Mouse (Mus musculus) ES-E14 (cell line): Measurements from ENCODE around the gene Emid1. TPM values are rescaled to one million over a fixed set of nuclear protein-coding genes. Genes with fewer than 3 reads are reported as not detected.
A peak's percentile ranks its signal among the peaks of the same experiment; 100 is the strongest.

Experiments
- DNase-seq: peaks from one replicate; pipeline ENCODE4 v3.0.0-alpha.2; 2013; ENCODE audit warnings: low read depth, low spot score
- H3K27ac ChIP-seq: 2 replicates; pipeline ENCODE4 v1.5.1; 2012; ENCODE audit warnings: low read depth, mild to moderate bottlenecking, low read length, moderate library complexity, mixed read lengths; ENCODE audit not compliant: poor library complexity, insufficient read depth, severe bottlenecking
- H3K36me3 ChIP-seq: 2 replicates; pipeline ENCODE4 v1.6.1; 2012; ENCODE audit warnings: mild to moderate bottlenecking, low read length, moderate library complexity, mixed read lengths; ENCODE audit not compliant: control insufficient read depth, poor library complexity, insufficient read depth, severe bottlenecking
- H3K4me1 ChIP-seq, 2 experiments: fragments of 150-350 bp in 1 of 2; sonication (generic) in 1 of 2; 2 replicates each; pipeline ENCODE4 v1.6.1; 2012; ENCODE audit warnings: low read length in 2 of 2, mild to moderate bottlenecking in 1 of 2, mixed read lengths in 1 of 2; ENCODE audit not compliant: control insufficient read depth in 2 of 2, insufficient read depth in 2 of 2, poor library complexity in 1 of 2
- H3K4me3 ChIP-seq, 2 experiments: fragments of 150-350 bp in 1 of 2; sonication (generic) in 1 of 2; 2 replicates each; pipeline ENCODE4 v1.5.1; 2012; ENCODE audit warnings: low read length in 2 of 2, low read depth in 1 of 2, mild to moderate bottlenecking in 1 of 2, mixed read lengths in 1 of 2; ENCODE audit not compliant: insufficient read depth in 1 of 2, poor library complexity in 1 of 2, severe bottlenecking in 1 of 2
- H3K9ac ChIP-seq: 2 replicates; pipeline ENCODE4 v1.6.1; 2012; ENCODE audit warnings: low read depth, mild to moderate bottlenecking, low read length, mixed read lengths; ENCODE audit not compliant: poor library complexity, insufficient read depth, severe bottlenecking
- H3K9me3 ChIP-seq: fragments of 150-350 bp; sonication (generic); 2 replicates; pipeline ENCODE4 v1.6.1; 2012; ENCODE audit warnings: low read depth, mild to moderate bottlenecking, low read length; ENCODE audit not compliant: control insufficient read depth, insufficient read depth
- CHD2 ChIP-seq: IDR thresholded peaks from 2 replicates; pipeline ENCODE4 v1.6.1; 2014; ENCODE audit warnings: mild to moderate bottlenecking, low read depth, low read length, inconsistent platforms
- HCFC1 ChIP-seq: IDR thresholded peaks from 2 replicates; pipeline ENCODE4 v1.6.1; 2012; ENCODE audit warnings: low read length, inconsistent platforms, borderline replicate concordance; ENCODE audit not compliant: insufficient read depth
- MAFK ChIP-seq: IDR thresholded peaks from 2 replicates; pipeline ENCODE4 v1.6.1; 2014; ENCODE audit warnings: mild to moderate bottlenecking, low read depth, low read length, inconsistent platforms; ENCODE audit not compliant: insufficient read depth
- ZC3H11A ChIP-seq: IDR thresholded peaks from 2 replicates; pipeline ENCODE4 v1.6.1; 2012; ENCODE audit warnings: low read depth, mild to moderate bottlenecking, inconsistent platforms, low read length, borderline replicate concordance
- ZNF384 ChIP-seq: IDR thresholded peaks from 2 replicates; pipeline ENCODE4 v1.6.1; 2012; ENCODE audit warnings: low read depth, low read length, inconsistent platforms
- in situ Hi-C, 2 experiments: fragments of 600-800 bp; cut with MboI; formaldehyde crosslinking; loops; one replicate each; pipeline ENCODE4 v1.15.1; 2025; ENCODE audit warnings: low sequenced_read_pairs in 2 of 2, inconsistent platforms in 1 of 2; ENCODE audit not compliant: unreplicated experiment in 2 of 2
- total RNA-seq: library from RNA; depleted of rRNA; stranded (reverse); fragments of 300-350 nt; gene quantifications from 2 replicates; pipeline ENCODE4 v1.2.3, GENCODE M21; 2012

Emid1 gene
- total RNA-seq, 1 experiment, result 2.7 TPM

- Histone ChIP-seq H3K27ac (no peak overlapping the region), H3K4me1 (peaks cover 0 to 4% of the 10 kb centered on the region in 2 experiments; a peak in 2 of 4 replicates), H3K9me3 (no peaks in the 10 kb centered on the region)
Measured at GRCm38 (mm10) chr11:5184832-5185231, 32.8 kb upstream of the Emid1 start.

GRCm38 (mm10) chr11:5184250-5184649 is 32.2 kb upstream of the Emid1 start:
- Histone ChIP-seq H3K9me3 (no peaks in the 10 kb centered on the region), H3K27ac (no peak overlapping the region), H3K4me1 (peaks cover 0 to 4% of the 10 kb centered on the region in 2 experiments; a peak in 2 of 4 replicates), H3K9ac (0 out of 2 replicates have a peak overlapping the region, but pooled peaks have one; percentile 15), H3K36me3 (no peaks in the 10 kb centered on the region), H3K4me3 (peak overlapping the region; percentile 1 to 10; a peak in 1 of 4 replicates)
- in situ Hi-C loops, result no loop called here
- DNase-seq, result no peak
- TF ChIP-seq HCFC1 (no peak), MAFK (no peak), ZNF384 (no peak), ZC3H11A (no peak), CHD2 (no peak)

More at GRCm38 (mm10) chr11:5184832-5185231, 32.8 kb upstream of the Emid1 start:
- no peak overlapping the region for H3K4me3 ChIP-seq
- no peaks in the 10 kb centered on the region for H3K36me3 ChIP-seq
- H3K9ac ChIP-seq, result no peak overlapping the region
- in situ Hi-C loops, result no loop called here
- TF ChIP-seq ZNF384 (no peak), HCFC1 (no peak), ZC3H11A (no peak), CHD2 (no peak), MAFK (no peak)
- no peak for DNase-seq

GRCm38 (mm10) chr11:5182870-5183269 is 30.8 kb upstream of the Emid1 start:
- Histone ChIP-seq H3K4me1 (peaks cover 0 to 8% of the 10 kb centered on the region in 2 experiments; a peak in 2 of 4 replicates), H3K36me3 (no peaks in the 10 kb centered on the region), H3K9ac (no peak overlapping the region), H3K27ac (no peak overlapping the region), H3K9me3 (no peaks in the 10 kb centered on the region), H3K4me3 (no peak overlapping the region)
- no peak for DNase-seq
- in situ Hi-C loops, result no loop called here
- TF ChIP-seq ZC3H11A (no peak), MAFK (no peak), CHD2 (no peak), HCFC1 (no peak), ZNF384 (no peak)

GRCm38 (mm10) chr11:5181850-5182404 is 29.9 kb upstream of the Emid1 start:
- DNase-seq, result peak; percentile 70
- no peak overlapping the region for H3K9ac ChIP-seq
- TF ChIP-seq MAFK, result no peak
- TF ChIP-seq ZNF384, result no peak
- TF ChIP-seq CHD2, result peak; percentile 91
- TF ChIP-seq ZC3H11A, result peak; percentile 77; the same call in 1 of the 2 replicates
- TF ChIP-seq HCFC1, result no peak
- no peak overlapping the region for H3K4me3 ChIP-seq
- H3K36me3 ChIP-seq, result no peaks in the 10 kb centered on the region
- in situ Hi-C loops, result no loop called here
- no peaks in the 10 kb centered on the region for H3K9me3 ChIP-seq
- H3K27ac ChIP-seq, result no peak overlapping the region
- peaks cover 0 to 8% of the 10 kb centered on the region in 2 experiments; a peak in 2 of 4 replicates for H3K4me1 ChIP-seq
